23 mouse cellular contexts compared by ENCODE assay signal in genomic region chr15:79798591-79798990, GRCm38 (mm10). TPM values are rescaled to one million over a fixed set of nuclear protein-coding genes. Genes with fewer than 3 reads are reported as not detected.
"Had no signal": no experiment of that assay in that cellular context is flagged by ENCODE, and none has a peak within 500 bp of the region (broad histone marks: within the 10 kb centered on the region; RNA-seq: fewer than 3 reads in every experiment).

No protein-coding gene starts in this region.

- H3K4me3 ChIP-seq: kidney, embryonic 15.5 days; limb, embryonic 15.5 days; liver, embryonic 12.5 days; midbrain, embryonic 10.5 days; neural tube, embryonic 12.5 days had no signal

- DNase-seq: kidney, adult 2 months; kidney, postnatal 14 days; lung, embryonic 14.5 days; lung, postnatal 10 days; lung, postnatal 4 days; midbrain, embryonic 14.5 days; retina, postnatal 1 day; right cerebral cortex, postnatal 4 days; spleen, adult 18-20 months; thymus, adult 2 months; thymus, postnatal 25 days had no signal

- H3K27ac ChIP-seq: kidney, embryonic 15.5 days; limb, embryonic 15.5 days; liver, embryonic 12.5 days; midbrain, embryonic 10.5 days; neural tube, embryonic 12.5 days had no signal

- ATAC-seq: intestine, embryonic 16.5 days; liver, embryonic 12.5 days had no signal

RNA-seq across cellular contexts. Expression of gene Npcd, which starts 35.4 kb away (rescaled TPM):
- total RNA-seq: megakaryocyte, adult 5-6 weeks; neutrophil, adult 5-6 weeks had no signal
- polyA plus RNA-seq: intestine, embryonic 16.5 days; kidney, adult 2 months; kidney, embryonic 15.5 days; large intestine, adult 2 months; limb, embryonic 11.5 days; limb, embryonic 15.5 days; liver, embryonic 12.5 days; liver, embryonic 16.5 days; lung, embryonic 14.5 days; midbrain, embryonic 10.5 days; midbrain, embryonic 14.5 days; testis, adult 2 months had no signal
